Mouse (Mus musculus) brain, embryonic 14.5 days (tissue): ENCODE results near the gene Erc2. TPM values are rescaled to one million over a fixed set of nuclear protein-coding genes. Genes with fewer than 3 reads are reported as not detected.

Experiments
- DNase-seq: peaks from one replicate; pipeline ENCODE4 v3.0.0-alpha.2; 2011; ENCODE audit warnings: low read depth
- CTCF ChIP-seq: fragments of 200-500 bp; IDR thresholded peaks from 2 replicates; pipeline ENCODE4 v1.5.1; 2012; ENCODE audit warnings: inconsistent platforms, mild to moderate bottlenecking, moderate library complexity, borderline replicate concordance; ENCODE audit not compliant: insufficient read depth, insufficient read length; ENCODE audit errors: extremely low read depth
- POLR2A ChIP-seq: fragments of 200-500 bp; IDR thresholded peaks from 2 replicates; pipeline ENCODE4 v1.6.1; 2012; ENCODE audit warnings: mild to moderate bottlenecking, inconsistent platforms, borderline replicate concordance; ENCODE audit not compliant: poor library complexity, insufficient read depth, insufficient read length, severe bottlenecking; ENCODE audit errors: extremely low read depth
- polyA plus RNA-seq: library from polyadenylated mRNA; depleted of rRNA; stranded (reverse); fragments of >200 nt; gene quantifications from 2 replicates; pipeline ENCODE4 v1.2.3, GENCODE M21; 2012

The Erc2 gene
- polyA plus RNA-seq, 1 experiment: 59.4 TPM

GRCm38 (mm10) chr14:27935714-27936113 lies 313.5 kb downstream of the Erc2 start:
- TF ChIP-seq POLR2A (no peak), CTCF (no peak)
- no peak for DNase-seq

- TF ChIP-seq CTCF (no peak), POLR2A (no peak)
- peak; percentile 32 for DNase-seq
Observed at GRCm38 (mm10) chr14:27937922-27938321, 315.7 kb downstream of the Erc2 start.

DNA sequence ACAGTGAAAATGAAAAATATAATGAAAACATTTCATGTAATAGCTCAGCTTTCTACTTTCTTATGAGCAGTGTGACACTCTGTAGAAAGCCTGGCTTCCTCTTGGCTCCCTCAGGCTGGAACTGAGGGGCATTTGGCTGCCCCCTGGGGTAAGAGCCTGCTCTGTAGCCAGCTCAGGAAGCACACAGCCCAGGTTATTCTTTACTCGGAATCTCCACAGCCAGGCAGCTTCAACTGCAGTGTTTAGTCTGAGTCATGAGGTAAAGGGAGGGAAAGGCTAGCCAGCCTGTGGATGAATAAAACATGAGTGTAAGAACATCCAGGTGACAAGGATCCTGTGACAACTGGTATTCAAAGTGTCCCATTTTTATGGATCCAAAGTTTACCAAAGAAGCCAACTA lies 323.0 kb downstream of the Erc2 start:
- no peak for TF ChIP-seq CTCF
- no peak for TF ChIP-seq POLR2A
- DNase-seq: no peak

DNA sequence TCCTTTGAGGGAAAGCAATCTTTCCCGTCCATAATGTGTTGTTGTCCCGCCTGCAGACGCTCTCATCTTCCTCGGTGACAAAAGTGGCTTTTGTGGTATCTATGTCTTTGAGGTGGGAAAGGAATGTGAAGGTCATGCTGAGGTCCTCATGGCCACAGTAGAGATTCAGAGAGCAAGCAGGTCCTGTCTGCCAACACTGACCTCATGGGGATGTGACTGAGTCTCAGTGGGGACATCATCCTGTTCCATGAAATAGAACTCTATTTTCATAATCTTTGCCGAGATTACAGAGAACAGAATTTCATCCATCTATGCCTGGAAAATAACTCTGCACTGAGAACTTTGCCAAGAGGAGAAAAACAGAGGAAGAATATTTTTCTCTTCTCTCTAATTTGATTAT lies 324.0 kb downstream of the Erc2 start:
- DNase-seq: no peak
- TF ChIP-seq POLR2A (no peak), CTCF (no peak)

- TF ChIP-seq CTCF: peak; percentile 53; the same call in 1 of the 2 replicates
- no peak for TF ChIP-seq POLR2A
- DNase-seq: peak; percentile 51
Observed at GRCm38 (mm10) chr14:27948391-27948790, 326.2 kb downstream of the Erc2 start.

DNA sequence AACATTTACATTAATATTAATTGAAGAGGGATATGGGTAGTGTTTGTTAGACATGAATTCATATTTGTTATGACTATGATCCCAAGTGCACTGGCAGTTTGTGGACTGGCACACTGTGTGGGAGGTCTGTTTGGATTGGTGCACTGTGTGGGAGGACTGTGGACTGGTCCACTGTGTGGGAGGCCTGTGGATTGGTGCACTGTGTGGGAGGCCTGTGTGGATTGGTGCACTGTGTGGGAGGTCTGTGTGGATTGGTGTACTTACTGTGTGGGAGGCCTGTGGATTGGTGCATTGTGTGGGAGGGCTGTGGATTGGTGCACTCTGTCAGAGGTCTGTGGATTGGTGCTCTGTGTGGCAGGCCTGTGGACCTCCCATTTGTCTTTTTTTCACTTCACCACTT lies 331.6 kb downstream of the Erc2 start:
- no peak for TF ChIP-seq POLR2A
- TF ChIP-seq CTCF: no peak
- DNase-seq: no peak

- no peak for DNase-seq
- TF ChIP-seq POLR2A (no peak), CTCF (no peak)
Observed at GRCm38 (mm10) chr14:27956801-27957200, 334.6 kb downstream of the Erc2 start.

DNA sequence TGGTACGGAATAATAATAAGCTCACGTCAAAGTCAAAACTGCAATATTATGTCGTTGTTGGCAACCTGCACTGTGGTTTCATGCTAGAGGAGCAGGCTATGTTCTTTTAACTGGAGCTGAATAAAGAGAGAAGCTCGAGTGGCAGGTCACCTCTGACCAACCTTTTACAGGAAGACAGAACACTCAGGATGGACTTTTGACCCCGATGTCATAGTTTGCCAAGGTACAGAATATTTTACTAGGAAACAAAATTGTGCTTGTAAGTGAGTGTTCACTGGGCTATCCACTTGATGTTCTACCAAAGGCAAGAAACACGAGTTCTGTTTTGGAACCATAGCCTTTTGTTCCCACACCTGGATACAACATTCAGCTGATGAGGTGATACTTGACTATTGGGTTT lies 351.5 kb downstream of the Erc2 start:
- no peak for DNase-seq
- TF ChIP-seq POLR2A (no peak), CTCF (no peak)

DNA sequence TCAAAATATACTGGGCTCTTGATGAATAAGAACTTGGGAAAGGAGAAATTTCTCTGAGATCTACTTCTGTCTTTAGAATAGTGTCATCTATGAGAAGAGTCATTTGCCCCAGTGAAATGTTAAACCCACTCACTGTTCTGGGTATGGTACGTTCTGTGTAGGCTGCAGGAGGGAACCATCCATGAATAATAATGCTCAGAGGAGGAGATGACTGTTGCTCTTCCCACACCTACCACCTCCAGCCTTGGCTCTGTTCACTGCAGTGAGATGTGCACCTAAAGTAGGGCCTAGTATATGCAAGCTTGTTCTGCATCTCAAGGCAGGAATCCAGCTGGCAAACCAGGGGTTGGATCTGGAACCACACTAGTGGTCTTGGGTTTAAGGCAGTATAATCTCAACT lies 353.4 kb downstream of the Erc2 start:
- TF ChIP-seq POLR2A (no peak), CTCF (no peak)
- no peak for DNase-seq

DNA sequence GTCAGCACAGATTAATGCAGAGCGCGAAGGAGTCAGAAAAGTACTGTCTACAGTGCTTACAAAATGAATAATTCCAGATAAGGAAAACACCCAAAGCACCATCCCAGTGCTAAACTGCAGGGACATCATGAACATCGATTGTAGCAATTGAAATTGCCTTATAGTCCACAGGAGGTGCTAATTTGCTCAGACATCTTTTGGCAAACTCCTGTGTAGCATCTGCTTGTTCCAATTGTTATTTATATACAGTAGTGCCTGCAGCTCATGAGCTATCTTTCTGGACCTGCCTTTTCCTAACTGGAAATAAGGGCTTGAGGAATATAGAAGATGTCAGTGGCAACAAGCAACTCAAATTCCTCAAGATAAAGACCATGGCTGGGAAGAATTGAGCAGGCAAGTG lies 362.5 kb downstream of the Erc2 start:
- TF ChIP-seq POLR2A: no peak
- TF ChIP-seq CTCF: no peak
- DNase-seq: peak; percentile 49

- peak; percentile 12 for DNase-seq
- TF ChIP-seq POLR2A: no peak
- no peak for TF ChIP-seq CTCF
Observed at GRCm38 (mm10) chr14:27985201-27985600, 363.0 kb downstream of the Erc2 start.

DNA sequence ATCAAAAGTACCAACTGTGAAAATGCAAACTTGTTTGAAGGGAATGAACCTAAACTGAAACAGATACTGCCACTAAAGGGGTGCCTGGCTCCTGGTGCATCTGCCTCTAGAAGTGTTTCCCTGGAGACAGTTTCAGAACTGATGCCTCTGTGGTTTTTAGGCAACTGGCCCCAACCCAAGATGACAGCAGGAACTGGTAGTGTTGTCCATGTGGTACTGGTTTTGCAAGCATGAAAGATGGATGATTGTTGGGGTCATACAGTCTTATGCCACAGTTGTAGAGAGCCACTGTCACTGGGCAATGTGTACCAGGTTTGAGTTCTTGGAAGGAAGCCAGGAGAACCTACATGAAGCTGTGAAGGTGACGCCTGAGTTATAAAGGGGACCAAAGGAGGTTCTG lies 365.2 kb downstream of the Erc2 start:
- TF ChIP-seq CTCF: no peak
- no peak for TF ChIP-seq POLR2A
- DNase-seq: no peak

DNA sequence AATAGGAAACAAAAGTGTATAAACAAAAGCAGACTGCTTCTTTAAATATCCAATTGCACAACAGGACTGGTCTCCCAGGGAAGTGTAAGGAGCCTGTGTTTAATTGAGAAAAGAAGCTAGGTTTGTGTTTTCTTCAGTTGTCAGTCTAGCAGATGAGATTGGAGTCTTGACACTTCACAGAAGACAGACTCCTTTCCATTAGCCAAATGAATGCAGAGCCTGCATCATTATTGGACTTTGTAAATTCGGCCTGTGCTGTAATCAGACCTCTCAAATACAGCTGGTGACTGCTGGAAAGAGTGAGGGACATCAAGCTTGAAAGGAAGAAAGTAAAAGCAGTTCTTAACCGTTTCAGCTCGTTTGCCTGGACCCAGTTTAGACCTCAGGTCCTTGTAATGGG lies 376.3 kb downstream of the Erc2 start:
- no peak for TF ChIP-seq CTCF
- no peak for TF ChIP-seq POLR2A
- peak; percentile 51 for DNase-seq

GRCm38 (mm10) chr14:28004023-28004422 lies 381.8 kb downstream of the Erc2 start:
- DNase-seq: peak; percentile 68
- TF ChIP-seq CTCF (peak; percentile 53; the same call in 1 of the 2 replicates), POLR2A (no peak)
